Mouse (Mus musculus) T-cell, adult 2 months (primary cell): ENCODE measurements around the gene Hlcs.

Experiments used
- DNase-seq: peaks from one replicate; pipeline ENCODE4 v3.0.0; 2022; ENCODE audit warnings: low spot score

Hlcs gene

GRCm38 (mm10) chr16:94094251-94095108 is 218.9 kb downstream of the Hlcs start:
- DNase-seq: peak; percentile 19

GRCm38 (mm10) chr16:94093151-94093863 is 220.1 kb downstream of the Hlcs start:
- no peak for DNase-seq

GRCm38 (mm10) chr16:94092511-94093150 is 220.7 kb downstream of the Hlcs start:
- DNase-seq: no peak

- DNase-seq: no peak
These were observed 224.3 kb downstream of the Hlcs start for GRCm38 (mm10) chr16:94088819-94089692.

GRCm38 (mm10) chr16:94088226-94088748 is 225.1 kb downstream of the Hlcs start:
- no peak for DNase-seq

- DNase-seq: no peak
These were observed 225.7 kb downstream of the Hlcs start for GRCm38 (mm10) chr16:94087570-94088225.

- DNase-seq: no peak
These were observed 226.4 kb downstream of the Hlcs start for GRCm38 (mm10) chr16:94086701-94087569.

- DNase-seq: no peak
These were observed 227.6 kb downstream of the Hlcs start for GRCm38 (mm10) chr16:94085603-94086285.

- no peak for DNase-seq
These were observed 228.4 kb downstream of the Hlcs start, which contains the start of gene Sim2 for GRCm38 (mm10) chr16:94084711-94085602. TSS of gene Sim2 (plus strand) at chr16:94084931.

GRCm38 (mm10) chr16:94083848-94084525 is 229.4 kb downstream of the Hlcs start:
- no peak for DNase-seq

- DNase-seq: no peak
These were observed 230.2 kb downstream of the Hlcs start for GRCm38 (mm10) chr16:94082960-94083847.

- no peak for DNase-seq
These were observed 231.2 kb downstream of the Hlcs start for GRCm38 (mm10) chr16:94081996-94082708.

- no peak for DNase-seq
These were observed 231.8 kb downstream of the Hlcs start for GRCm38 (mm10) chr16:94081596-94081995.

- no peak for DNase-seq
These were observed 233.4 kb downstream of the Hlcs start for GRCm38 (mm10) chr16:94079856-94080555.
